Mouse (Mus musculus): ENCODE results near the gene Plscr5.

DNA sequence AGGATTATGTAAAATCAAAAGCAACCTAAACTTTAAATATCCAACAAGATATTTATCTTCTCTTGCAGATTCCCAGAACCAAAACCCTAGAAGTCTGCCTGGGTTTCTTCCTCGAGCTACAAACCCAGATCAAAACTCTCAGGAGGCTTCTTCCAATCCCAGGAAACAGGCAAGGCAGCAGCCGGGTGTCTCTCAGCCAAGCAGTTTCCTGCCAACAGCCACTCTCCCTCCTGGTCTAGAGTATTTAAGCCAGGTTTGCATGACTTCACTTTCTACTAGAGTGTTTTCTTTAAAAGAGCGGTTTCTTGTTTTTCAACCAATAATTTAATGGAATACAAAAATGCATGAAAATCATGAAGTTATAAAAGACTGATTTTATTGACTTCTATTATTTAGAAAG lies 5.7 kb downstream of the Plscr5 start:
- TF ChIP-seq CTCF (IDR thresholded peaks at IDR 0.05), result no peak
- no peak for TF ChIP-seq EP300 (IDR thresholded peaks at IDR 0.05)
